Mouse (Mus musculus) midbrain, embryonic 12.5 days (tissue): ENCODE results near the gene Rsph4a. TPM values are rescaled to one million over a fixed set of nuclear protein-coding genes. Genes with fewer than 3 reads are reported as not detected.
A peak's percentile ranks its signal among the peaks of the same experiment; 100 is the strongest.
"Not testable (repeated sequence)": the region's sequence is repeated elsewhere in the genome, so short reads cannot be mapped to it uniquely, and the experiment has no call there.

Source experiments
- ATAC-seq: fragments of 200-750 bp; cut with Nextera tagmentation; 2 replicates; pipeline ENCODE4 v1.8.0; 2017; ENCODE audit warnings: low read depth, moderate TSS enrichment, moderate library complexity; ENCODE audit not compliant: low FRiP score
- H3K27ac ChIP-seq: fragments of 300-500 bp; sonication (generic); replicated peaks from 2 replicates; pipeline ENCODE4 v1.5.1; 2016; ENCODE audit warnings: mild to moderate bottlenecking
- H3K27me3 ChIP-seq: fragments of 300-500 bp; sonication (generic); 2 replicates; pipeline ENCODE4 v1.6.1; 2016; ENCODE audit warnings: mild to moderate bottlenecking
- H3K36me3 ChIP-seq: fragments of 300-500 bp; sonication (generic); 2 replicates; pipeline ENCODE4 v1.6.1; 2016
- H3K4me1 ChIP-seq: fragments of 300-500 bp; sonication (generic); 2 replicates; pipeline ENCODE4 v1.6.1; 2016
- H3K4me2 ChIP-seq: fragments of 300-500 bp; sonication (generic); replicated peaks from 2 replicates; pipeline ENCODE4 v1.6.1; 2016; ENCODE audit warnings: mild to moderate bottlenecking, moderate library complexity
- H3K4me3 ChIP-seq: fragments of 300-500 bp; sonication (generic); 2 replicates; pipeline ENCODE4 v1.5.1; 2016; ENCODE audit warnings: mild to moderate bottlenecking
- H3K9ac ChIP-seq: fragments of 300-500 bp; sonication (generic); replicated peaks from 2 replicates; pipeline ENCODE4 v1.6.1; 2016; ENCODE audit warnings: mild to moderate bottlenecking, moderate library complexity
- H3K9me3 ChIP-seq: fragments of 300-500 bp; sonication (generic); 2 replicates; pipeline ENCODE4 v1.6.1; 2016; ENCODE audit warnings: mild to moderate bottlenecking
- WGBS: fragments of 180-500 bp; shearing (Covaris S2); methylation state at CpG from one replicate; pipeline ENCODE4 v1.1.7; 2016; 5-methylcytosine and 5-hydroxymethylcytosine counted together
- polyA plus RNA-seq: library from polyadenylated mRNA; unstranded; fragments of >200 nt; fragmentation: Nextera tagmentation; extraction: Ambion mirVana; gene quantifications from 2 replicates; pipeline ENCODE4 v1.2.1, GENCODE M21; 2016

Rsph4a gene
- polyA plus RNA-seq, result 0.06 and 0.24 TPM in 2 replicates

DNA sequence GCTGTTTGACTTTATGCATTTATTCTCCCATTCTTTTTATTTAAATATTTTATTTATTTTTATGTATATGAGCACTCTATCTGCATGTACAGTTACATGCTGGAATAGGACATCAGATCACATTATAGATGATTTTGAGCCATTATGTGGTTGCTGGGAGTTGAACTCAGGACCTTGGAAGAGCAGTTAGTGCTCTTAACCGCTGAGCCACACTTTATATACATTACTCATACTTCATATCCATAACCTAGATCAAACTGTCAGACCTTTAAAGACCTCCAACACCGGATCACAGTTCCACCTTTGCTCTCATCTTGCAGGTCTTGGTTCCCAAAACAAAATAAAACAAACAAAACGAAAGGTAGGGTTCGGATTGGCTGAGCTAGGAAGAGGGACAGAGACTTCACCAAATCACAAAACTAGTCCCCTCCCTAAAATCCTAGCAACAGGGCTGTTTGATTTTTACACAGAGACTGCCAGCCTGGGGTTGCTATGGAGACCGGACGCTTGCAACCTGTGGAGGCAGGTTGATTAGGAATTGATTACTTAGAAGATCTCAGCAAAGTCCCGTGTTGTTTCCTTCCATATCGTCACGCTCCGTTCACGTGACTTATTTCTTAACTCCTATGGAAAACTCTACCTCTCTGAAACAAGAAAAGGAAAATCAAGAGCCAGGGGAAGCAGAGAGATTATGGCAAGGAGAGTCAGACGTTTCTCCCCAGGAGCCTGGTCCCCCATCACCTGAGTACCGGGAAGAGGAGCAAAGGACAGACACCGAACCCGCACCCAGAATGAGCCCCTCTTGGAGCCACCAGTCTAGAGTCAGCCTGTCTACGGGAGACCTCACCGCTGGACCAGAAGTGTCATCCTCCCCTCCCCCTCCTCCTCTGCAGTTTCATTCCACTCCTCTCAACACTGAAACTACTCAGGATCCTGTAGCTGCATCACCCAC lies at the start of gene Rsph4a:
Gene Rsph4a (plus strand): TSS at position 582 of the 952 bp plus-strand sequence.
- H3K27me3 ChIP-seq, result no peaks in the 10 kb centered on the region
- H3K9me3 ChIP-seq, result no peaks in the 10 kb centered on the region
- H3K4me3 ChIP-seq, result peak within 1 kb of the TSS; percentile 40
- H3K4me1 ChIP-seq, result peaks cover 7% of the 10 kb centered on the region; the same call in 1 of the 2 replicates
- H3K27ac ChIP-seq, result no peak within 1 kb of the TSS
- H3K4me2 ChIP-seq, result peak within 1 kb of the TSS; percentile 67
- ATAC-seq, result peak; percentile 99
- H3K36me3 ChIP-seq, result no peaks in the 10 kb centered on the region
- 7% methylated on average over 17 of the region's 17 CpGs for WGBS
- no peak within 1 kb of the TSS for H3K9ac ChIP-seq

DNA sequence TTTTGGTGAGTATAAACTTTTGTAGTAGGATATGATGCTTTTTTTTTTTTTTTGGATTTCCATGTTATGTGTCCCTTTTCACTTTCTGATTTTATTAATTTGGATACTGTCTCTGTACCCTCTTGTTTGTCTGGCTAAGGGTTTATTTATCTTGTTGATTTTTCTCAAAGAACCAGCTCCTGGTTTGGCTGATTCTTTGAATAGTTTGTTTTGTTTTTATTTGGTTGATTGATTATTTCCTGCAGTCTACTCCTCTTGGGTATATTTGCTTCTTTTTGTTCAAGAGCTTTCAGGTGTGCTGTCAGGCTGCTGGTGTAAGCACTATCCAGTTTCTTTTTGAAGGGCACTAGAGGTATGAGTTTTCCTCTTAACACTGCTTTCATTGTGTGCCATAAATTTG lies 47.5 kb upstream of the Rsph4a start, which contains the start of gene Sult3a1:
Gene Sult3a1 (plus strand): TSS at position 301 of the 400 bp plus-strand sequence.
- Histone ChIP-seq H3K9me3 (no peaks in the 10 kb centered on the region), H3K36me3 (no peaks in the 10 kb centered on the region), H3K4me1 (no peaks in the 10 kb centered on the region), H3K27ac (no peak within 1 kb of the TSS), H3K27me3 (no peaks in the 10 kb centered on the region), H3K9ac (no peak within 1 kb of the TSS), H3K4me2 (no peak within 1 kb of the TSS), H3K4me3 (no peak within 1 kb of the TSS)
- ATAC-seq, result no peak

DNA sequence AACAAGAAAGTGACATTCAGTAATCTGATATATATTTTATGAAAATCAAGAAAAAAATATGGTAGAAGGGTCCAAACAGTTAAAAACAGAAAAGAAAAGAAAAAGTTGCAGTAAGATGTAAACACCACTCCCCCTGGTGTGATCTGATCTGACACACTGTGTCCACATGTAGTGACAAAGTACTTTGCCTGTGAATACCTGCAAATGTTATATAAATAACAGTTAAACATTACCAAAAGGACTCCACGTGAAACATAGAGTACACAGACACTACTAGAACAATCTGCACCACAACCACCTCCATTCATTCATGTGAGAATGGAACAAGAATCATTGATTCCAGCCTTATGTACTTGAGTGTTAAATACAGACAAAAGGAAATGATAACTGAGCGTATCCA lies 38.9 kb upstream of the Rsph4a start:
- no peak for ATAC-seq
- WGBS, result 85% methylated on average over 2 of the region's 2 CpGs

DNA sequence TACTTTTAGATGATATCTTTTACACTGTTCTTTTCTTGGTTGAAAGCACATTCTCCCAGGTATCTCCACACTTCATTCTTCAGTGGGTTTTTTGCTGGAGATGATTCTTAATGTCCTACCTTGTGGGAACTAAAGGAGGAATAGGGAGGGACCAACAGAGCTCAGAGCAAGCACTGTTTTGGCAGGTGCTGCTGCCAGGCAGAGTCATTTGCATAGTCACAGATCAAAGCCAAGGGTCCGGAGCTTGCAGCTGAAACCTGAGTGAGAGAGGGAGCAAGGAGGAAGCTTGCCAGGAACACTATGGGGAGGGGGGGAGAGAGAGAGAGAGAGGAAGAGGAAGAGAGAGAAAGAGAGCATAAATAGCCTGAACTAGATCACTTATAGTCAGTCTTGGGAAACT lies 34.5 kb upstream of the Rsph4a start:
- ATAC-seq, result no peak
- H3K9ac ChIP-seq, result no peak overlapping the region
- H3K4me3 ChIP-seq, result no peak overlapping the region
- no peaks in the 10 kb centered on the region for H3K27me3 ChIP-seq
- 19% methylated on average over 1 of the region's 1 CpGs for WGBS
- H3K36me3 ChIP-seq, result no peaks in the 10 kb centered on the region
- H3K4me2 ChIP-seq, result no peak overlapping the region
- no peaks in the 10 kb centered on the region for H3K4me1 ChIP-seq
- H3K27ac ChIP-seq, result no peak overlapping the region
- no peaks in the 10 kb centered on the region for H3K9me3 ChIP-seq

More for the DNA sequence above, 38.9 kb upstream of the Rsph4a start:
- Histone ChIP-seq H3K4me2 (no peak overlapping the region), H3K4me3 (no peak overlapping the region), H3K27me3 (no peaks in the 10 kb centered on the region), H3K9me3 (no peaks in the 10 kb centered on the region), H3K4me1 (no peaks in the 10 kb centered on the region), H3K9ac (no peak overlapping the region), H3K27ac (no peak overlapping the region), H3K36me3 (no peaks in the 10 kb centered on the region)

DNA sequence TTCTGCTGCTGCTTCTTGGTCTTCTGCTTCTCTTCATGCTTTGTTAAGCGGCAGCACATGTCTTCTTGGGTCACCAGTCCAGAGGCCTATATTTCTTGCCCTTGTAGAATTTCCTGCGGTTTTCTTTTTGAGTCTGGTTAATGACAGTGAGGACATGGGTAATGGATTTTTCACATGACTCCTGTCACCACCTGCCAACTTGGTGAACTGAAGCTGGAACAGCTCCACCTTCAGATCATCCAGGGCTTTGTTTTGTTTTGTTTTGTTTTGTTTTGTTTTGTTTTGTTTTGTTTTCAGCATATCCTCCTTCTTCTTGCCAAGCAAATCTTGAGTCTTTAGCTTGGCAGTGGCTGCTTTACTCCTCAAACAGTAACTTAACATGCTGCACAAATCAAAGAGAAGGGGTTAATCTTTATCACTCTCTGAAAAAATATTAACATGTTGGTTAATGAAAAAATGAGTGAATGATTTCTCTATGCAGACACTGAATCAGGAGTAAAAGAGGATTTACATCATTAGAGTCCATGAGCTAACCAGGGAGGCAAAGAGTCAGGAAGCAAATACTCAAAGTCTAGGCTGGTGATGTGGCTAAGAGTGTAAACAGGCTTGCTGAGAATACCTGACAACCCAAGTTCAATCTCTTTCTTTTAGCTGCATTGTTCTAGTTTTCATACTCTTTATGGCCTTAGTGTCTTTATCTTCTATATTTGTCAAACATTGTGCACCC lies 32.1 kb upstream of the Rsph4a start:
- 91% methylated on average over 2 of the region's 2 CpGs for WGBS
- Histone ChIP-seq H3K36me3 (no peaks in the 10 kb centered on the region), H3K4me1 (no peaks in the 10 kb centered on the region), H3K9ac (no peak overlapping the region), H3K9me3 (no peaks in the 10 kb centered on the region), H3K27ac (no peak overlapping the region), H3K4me2 (no peak overlapping the region), H3K4me3 (no peak overlapping the region), H3K27me3 (no peaks in the 10 kb centered on the region)
- no peak for ATAC-seq

DNA sequence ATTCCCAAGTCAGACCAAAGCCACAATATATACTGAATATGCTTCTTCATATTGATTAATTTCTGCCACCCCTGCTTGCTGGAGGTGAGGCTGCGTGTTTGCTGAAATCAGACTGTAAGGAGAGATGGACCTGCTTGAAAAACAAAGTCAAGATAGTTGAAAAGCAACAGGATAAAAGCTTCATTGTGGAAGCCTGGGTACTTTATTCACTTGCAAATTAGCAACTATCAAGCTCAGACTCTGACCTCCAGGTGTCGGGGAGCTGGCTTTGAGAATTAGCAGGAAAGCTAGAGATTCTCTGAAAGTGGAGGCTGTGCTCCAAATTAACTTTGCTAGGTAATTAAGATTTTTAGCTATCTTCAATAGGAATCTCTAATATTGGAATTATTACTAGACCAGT lies 22.5 kb upstream of the Rsph4a start:
- H3K4me3 ChIP-seq, H3K27me3 ChIP-seq, H3K9me3 ChIP-seq, H3K36me3 ChIP-seq, ATAC-seq, H3K4me2 ChIP-seq, H3K27ac ChIP-seq, H3K4me1 ChIP-seq, H3K9ac ChIP-seq: not testable (repeated sequence)
- WGBS, result 74% methylated on average over 2 of the region's 2 CpGs

DNA sequence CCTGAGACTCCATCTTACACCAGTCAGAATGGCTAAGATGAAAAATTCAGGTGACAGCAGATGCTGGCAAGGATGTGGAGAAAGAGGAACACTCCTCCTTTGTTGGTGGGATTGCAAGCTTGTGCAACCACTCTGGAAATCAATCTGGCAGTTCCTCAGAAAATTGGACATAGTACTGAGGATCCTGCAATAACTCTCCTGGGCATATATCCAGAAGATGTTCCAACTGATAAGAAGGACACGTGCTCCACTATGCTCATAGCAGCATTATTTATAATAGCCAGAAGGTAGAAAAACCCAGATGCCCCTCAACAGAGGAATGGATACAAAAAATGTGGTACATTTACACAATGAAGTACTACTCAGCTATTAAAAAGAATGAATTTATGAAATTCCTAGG lies 3.4 kb upstream of the Rsph4a start:
- not testable (repeated sequence) for ATAC-seq, H3K4me2 ChIP-seq, H3K36me3 ChIP-seq, H3K9ac ChIP-seq, H3K4me1 ChIP-seq, H3K4me3 ChIP-seq, H3K9me3 ChIP-seq, H3K27me3 ChIP-seq, H3K27ac ChIP-seq
- 79% methylated on average over 1 of the region's 1 CpGs for WGBS

GRCm38 (mm10) chr10:33905489-33905888 lies 578 bp downstream of the Rsph4a start:
- Histone ChIP-seq H3K27ac (no peak overlapping the region), H3K9ac (no peak overlapping the region), H3K27me3 (no peaks in the 10 kb centered on the region), H3K36me3 (no peaks in the 10 kb centered on the region), H3K4me1 (peaks cover 7% of the 10 kb centered on the region; the same call in 1 of the 2 replicates), H3K9me3 (no peaks in the 10 kb centered on the region), H3K4me3 (peak overlapping the region; percentile 40), H3K4me2 (peak overlapping the region; percentile 67)
- 6% methylated on average over 6 of the region's 6 CpGs for whole genome bisulfite sequencing
- peak; percentile 42 for ATAC-seq

DNA sequence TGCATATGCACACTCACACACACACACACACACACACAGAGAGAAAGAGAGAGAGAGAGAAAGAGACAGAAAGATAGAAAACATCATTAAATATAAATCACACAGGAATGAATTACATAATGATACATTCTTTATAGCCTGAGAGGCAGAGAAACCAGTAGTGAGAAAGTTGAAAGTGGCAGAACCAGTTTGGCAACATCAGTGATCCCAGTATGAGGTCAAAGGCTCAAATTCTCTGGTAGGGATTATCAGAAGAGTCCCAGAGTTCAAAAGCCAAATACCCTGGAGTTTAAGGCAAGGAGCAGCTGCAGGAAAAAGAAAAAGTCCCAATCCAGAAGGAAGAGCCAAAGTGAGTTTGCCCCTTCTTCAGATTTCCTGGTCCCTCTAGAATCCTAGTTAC lies 35.8 kb downstream of the Rsph4a start:
- Histone ChIP-seq H3K9ac (no peak overlapping the region), H3K36me3 (peaks cover 58% of the 10 kb centered on the region), H3K4me1 (no peaks in the 10 kb centered on the region), H3K4me2 (no peak overlapping the region), H3K27ac (no peak overlapping the region), H3K4me3 (no peak overlapping the region), H3K9me3 (no peaks in the 10 kb centered on the region), H3K27me3 (no peaks in the 10 kb centered on the region)
- no peak for ATAC-seq

DNA sequence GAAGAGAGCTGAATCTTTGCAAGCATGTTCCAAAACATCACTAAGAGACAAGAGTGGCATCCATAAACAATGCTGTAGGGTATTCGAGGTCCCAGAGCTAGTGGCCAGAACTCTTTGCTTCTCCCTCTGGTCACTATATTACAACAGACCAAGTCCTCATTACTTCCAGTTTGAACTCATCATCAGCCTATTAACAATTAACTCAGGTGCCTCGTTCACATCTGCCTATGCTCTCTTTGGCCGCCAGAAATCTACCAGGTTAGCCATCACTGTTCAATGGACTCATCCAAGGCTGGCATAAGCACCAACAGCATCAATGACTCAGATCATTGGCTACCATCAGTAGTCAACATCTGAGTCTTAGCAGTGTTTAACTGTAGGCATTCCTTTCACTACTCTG lies 40.5 kb downstream of the Rsph4a start:
- Histone ChIP-seq H3K4me3 (no peak overlapping the region), H3K27ac (no peak overlapping the region), H3K27me3 (no peaks in the 10 kb centered on the region), H3K36me3 (peaks cover 36% of the 10 kb centered on the region), H3K9ac (no peak overlapping the region), H3K4me2 (no peak overlapping the region), H3K4me1 (peaks cover 6% of the 10 kb centered on the region), H3K9me3 (no peaks in the 10 kb centered on the region)
- ATAC-seq, result no peak
- 89% methylated on average over 3 of the region's 3 CpGs for WGBS

GRCm38 (mm10) chr10:33946336-33946735 lies 41.4 kb downstream of the Rsph4a start:
- no peak overlapping the region for H3K27ac ChIP-seq
- no peak overlapping the region for H3K9ac ChIP-seq
- H3K27me3 ChIP-seq, result no peaks in the 10 kb centered on the region
- H3K4me3 ChIP-seq, result no peak overlapping the region
- no peak overlapping the region for H3K4me2 ChIP-seq
- no peak for ATAC-seq
- H3K4me1 ChIP-seq, result peaks cover 7% of the 10 kb centered on the region
- 88% methylated on average over 2 of the region's 2 CpGs for WGBS
- H3K36me3 ChIP-seq, result peaks cover 30% of the 10 kb centered on the region
- H3K9me3 ChIP-seq, result no peaks in the 10 kb centered on the region
